Mouse (Mus musculus) olfactory bulb, adult 2 months (tissue): ENCODE data around the gene Mrpl27.

ENCODE experiments used
- CTCF ChIP-seq: fragments of 200-500 bp; IDR thresholded peaks from 2 replicates; pipeline ENCODE4 v1.5.1; 2012; ENCODE audit warnings: low read depth, mild to moderate bottlenecking, low read length, moderate library complexity; ENCODE audit not compliant: insufficient read depth
- POLR2A ChIP-seq: fragments of 200-500 bp; IDR thresholded peaks from 2 replicates; pipeline ENCODE4 v1.6.1; 2012; ENCODE audit warnings: mild to moderate bottlenecking, low read depth, low read length, moderate library complexity; ENCODE audit not compliant: insufficient read depth

GRCm38 (mm10) chr11:94676754-94677606, 23.4 kb downstream of the Mrpl27 start, which contains the start of gene Xylt2:
- TF ChIP-seq CTCF (no peak), POLR2A (peak; percentile 95)
